Mouse (Mus musculus): Measurements from ENCODE around the gene Fam71e1.

Gene Fam71e1

DNA sequence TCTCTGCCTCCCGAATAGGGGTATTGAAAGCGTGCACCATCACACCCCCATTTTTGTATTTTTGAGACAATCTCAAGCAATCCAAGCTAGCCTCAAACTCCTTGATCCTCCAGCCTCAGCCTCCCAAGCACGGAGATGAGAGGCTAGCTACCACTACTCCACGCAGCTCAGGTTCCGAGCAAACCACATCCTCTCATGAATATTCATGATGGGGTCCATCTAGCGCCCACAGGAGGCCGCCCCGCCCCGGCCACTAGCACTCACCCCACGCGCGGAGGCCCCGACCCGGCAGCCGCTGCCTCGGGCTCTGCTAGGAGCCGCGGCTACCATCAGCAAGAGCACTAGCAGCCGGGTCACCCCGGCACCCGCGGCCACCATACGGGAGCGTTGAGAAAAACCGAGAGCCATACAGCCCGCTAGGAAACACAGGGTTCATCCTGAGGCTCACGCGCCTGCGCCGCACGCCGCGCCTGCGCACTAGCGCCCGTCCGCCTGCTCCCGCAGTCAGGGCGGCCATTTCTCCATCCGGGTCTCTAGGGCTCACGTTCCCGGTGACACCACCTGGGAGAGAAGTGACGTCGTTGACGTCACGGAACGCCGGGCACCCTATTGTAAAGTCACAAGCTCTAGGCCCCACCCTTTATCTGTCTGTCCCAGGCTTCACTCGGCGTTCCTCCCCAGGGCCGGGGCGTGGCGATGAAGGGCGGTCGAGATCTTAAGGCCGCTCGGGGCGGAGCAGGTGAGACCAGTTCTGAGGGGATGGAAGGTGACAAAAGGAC is at the start of gene Fam71e1, which contains the start of gene Emc10:
TSS of gene Fam71e1 (plus strand) at position 590 of the 779 bp plus-strand sequence.
TSS of gene Emc10 (minus strand) at position 538 of the 779 bp plus-strand sequence.
- in situ Hi-C loops (cut with MboI, MseI): no loop called here

DNA sequence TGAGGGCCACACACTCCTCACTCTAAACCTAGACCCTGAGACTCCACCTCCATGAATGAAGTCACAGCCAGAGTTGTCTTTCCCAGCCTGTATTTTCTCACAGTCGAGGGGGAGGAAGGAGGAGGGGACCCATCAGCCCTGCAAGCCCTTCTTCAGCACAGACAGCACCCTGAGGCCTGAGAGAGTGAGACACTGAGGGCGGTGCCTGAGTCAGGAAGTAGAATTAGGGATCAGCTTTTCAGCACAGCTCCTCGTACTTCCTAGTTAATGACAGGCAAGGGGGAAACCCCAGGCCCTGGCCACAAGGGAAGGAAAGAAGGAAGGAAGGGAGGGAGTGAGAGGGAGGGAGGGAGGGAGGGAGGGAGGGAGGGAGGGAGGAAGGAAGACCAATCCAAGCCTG is 43.1 kb upstream of the Fam71e1 start:
- in situ Hi-C loops (cut with MboI, MseI): no loop called here

DNA sequence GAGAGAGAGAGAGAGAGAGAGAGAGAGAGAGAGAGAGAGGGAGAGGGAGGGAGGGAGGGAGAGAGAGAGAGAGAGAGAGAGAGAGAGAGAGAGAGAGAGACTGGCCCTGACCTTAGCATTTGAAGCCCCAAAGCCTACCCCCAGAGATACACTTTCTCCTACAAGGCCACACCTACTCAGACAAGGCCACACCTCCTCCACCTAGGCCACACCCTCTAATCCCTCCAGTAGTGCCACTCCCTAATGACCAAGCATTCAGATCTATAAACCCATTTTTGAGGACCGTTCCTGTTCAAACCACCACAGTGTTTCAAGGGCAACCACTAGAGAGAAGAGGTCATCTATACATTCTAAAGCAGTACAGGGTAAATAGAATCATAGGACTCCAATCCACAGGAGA is 40.1 kb upstream of the Fam71e1 start:
- in situ Hi-C loops (cut with MboI, MseI): no loop called here

DNA sequence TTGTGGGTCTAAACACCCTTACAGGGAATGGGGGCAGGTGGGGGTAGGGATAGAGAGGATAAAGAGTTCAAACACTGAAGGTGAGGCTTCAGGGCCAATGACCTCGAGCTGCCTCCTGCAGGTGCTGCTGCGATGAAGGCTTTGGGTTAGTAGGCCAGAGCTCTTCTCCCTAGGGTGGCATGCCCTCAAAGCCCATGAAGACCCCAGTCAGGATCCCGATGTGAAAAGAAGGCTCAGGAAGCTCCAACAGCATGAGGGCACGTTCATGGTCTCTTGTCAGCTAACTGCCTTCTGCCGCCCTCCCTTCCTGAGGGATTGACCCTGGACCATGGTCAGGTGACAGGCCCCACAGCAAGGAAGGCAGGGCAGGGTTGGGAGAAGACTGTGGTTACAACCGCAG is 36.3 kb upstream of the Fam71e1 start:
- in situ Hi-C loops (cut with MboI, MseI): no loop called here

DNA sequence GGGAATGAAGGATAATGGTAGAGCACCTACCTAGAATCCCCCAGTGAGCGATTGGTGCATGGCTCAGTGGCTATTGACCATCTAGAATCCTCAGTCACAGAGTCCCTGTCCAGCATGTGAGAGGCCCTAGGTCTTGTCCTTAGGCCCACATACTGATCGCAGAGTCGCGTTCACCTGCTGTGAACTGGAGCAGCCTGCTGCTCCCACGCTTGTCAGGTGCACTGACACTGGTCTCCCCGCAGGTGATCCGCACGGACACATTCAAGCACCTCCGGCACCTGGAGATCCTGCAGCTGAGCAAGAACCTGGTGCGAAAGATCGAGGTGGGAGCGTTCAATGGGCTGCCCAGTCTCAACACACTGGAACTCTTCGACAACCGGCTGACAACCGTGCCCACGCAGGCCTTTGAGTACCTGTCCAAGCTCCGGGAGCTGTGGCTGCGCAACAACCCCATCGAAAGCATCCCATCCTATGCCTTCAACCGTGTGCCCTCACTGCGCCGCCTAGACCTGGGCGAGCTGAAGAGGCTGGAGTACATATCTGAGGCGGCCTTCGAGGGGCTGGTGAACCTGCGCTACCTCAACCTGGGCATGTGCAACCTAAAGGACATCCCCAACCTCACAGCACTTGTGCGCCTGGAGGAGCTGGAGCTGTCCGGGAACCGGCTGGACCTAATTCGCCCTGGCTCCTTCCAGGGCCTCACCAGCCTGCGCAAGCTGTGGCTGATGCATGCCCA is 35.4 kb upstream of the Fam71e1 start:
- in situ Hi-C loops (cut with MboI, MseI): no loop called here

DNA sequence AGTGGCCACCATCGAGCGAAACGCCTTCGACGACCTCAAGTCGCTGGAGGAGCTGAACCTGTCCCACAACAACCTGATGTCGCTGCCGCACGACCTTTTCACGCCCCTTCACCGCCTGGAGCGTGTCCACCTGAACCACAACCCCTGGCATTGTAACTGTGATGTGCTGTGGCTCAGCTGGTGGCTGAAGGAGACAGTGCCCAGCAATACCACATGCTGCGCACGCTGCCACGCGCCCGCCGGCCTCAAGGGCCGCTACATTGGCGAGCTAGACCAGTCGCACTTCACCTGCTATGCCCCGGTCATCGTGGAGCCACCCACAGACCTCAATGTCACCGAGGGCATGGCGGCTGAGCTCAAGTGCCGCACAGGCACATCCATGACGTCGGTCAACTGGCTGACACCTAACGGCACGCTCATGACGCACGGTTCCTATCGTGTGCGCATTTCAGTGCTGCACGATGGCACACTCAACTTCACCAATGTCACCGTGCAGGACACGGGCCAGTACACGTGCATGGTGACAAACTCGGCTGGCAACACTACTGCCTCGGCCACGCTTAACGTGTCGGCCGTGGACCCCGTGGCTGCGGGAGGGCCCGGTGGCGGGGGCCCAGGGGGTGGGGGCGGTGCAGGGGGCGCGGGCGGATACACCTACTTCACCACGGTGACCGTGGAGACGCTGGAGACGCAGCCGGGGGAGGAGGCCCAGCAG is 34.7 kb upstream of the Fam71e1 start:
- in situ Hi-C loops (cut with MboI, MseI): no loop called here

DNA sequence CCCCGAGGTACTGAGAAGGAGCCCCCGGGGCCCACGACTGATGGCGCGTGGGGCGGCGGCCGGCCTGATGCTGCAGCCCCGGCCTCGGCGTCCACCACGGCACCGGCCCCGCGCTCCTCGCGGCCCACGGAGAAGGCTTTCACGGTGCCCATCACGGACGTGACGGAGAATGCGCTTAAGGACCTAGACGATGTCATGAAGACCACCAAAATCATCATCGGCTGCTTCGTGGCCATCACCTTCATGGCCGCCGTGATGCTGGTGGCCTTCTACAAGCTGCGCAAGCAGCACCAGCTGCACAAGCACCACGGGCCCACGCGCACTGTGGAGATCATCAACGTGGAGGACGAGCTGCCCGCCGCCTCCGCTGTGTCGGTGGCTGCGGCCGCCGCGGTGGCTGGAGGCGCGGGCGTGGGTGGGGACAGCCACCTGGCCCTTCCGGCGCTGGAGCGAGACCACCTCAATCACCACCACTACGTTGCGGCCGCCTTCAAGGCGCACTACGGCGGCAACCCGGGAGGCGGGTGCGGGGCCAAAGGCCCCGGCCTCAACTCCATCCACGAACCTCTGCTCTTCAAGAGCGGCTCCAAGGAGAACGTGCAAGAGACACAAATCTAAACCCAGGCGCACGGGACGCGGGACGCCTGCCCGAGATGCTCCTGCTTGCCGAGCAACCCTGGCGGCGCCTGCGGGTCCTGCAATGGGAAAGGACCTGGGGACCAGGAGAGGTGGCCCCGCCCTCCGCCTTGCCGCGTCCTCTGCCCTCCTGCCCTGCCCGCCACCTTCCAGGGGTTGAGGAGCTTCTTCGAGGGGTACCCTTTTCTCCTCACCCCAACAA is 33.9 kb upstream of the Fam71e1 start:
- in situ Hi-C loops (cut with MboI, MseI): no loop called here

DNA sequence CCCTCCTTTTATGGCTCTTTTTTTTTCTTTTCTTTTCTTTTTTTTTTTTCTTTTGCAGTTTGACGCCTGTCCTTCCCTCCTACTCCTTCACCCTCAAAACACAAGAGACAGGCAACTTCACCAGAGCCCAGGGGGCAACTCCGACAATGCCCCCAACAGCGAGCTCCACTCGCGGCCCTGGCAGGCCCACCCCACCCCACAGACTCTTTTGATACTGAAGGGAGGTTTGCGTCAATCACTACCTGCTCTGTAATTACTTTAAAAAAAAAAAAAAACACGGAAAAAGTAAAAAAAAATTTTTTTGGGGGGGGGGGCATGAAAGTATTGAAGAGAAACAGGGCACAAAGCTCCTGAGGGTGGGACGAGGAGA is 33.3 kb upstream of the Fam71e1 start:
- in situ Hi-C loops (cut with MboI, MseI): no loop called here

DNA sequence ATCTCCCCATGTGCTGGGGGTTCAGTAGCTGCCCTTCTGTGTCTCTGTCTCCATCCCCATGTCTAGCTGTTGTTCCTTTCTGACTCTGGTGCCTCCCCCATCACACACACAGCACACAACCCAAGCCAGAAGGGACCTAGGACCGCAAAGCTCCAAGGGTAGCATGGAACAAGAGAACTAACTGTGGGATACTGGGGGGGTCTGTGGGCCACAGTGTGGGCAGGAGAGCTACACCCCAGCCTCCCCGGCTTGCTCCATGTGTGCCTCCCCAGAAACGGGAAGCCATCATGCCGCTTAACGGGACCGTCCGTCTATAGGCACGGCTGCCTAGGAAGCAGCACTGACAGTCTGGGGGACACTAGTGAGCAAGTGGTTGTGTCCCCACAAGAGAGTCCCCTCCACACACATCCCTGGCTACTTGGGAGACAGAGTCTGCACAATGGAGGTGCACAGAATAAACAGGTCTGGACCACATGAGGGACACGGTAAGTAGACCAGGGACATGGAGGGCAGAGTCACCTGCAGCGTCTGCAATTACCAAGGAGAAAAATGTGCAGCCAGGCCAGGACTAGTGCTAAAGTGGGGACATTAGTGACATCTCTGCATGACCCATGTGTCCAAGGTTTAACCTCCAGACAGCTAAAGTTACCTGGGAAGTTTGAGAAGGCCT is 32.7 kb upstream of the Fam71e1 start:
- in situ Hi-C loops (cut with MboI, MseI): no loop called here

DNA sequence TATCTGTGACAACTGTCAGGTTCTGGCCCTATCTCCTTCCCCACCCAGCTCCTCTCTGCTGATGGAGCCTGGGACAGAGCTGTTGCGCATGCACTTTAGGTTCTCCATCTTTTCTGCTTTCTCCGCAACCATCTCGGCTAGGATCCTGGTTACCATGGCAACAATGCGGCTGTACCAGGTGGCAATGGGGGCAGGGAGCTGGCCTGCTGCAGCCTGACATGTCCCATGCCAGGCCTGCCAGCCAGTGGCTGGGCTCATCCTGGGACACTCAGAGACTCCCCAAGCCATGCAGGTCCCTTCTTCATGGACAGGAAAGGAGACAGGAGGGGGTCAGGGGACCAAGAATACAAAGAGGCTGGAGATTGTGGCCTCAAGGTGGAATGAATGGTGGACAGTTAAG is 31.9 kb upstream of the Fam71e1 start:
- in situ Hi-C loops (cut with MboI, MseI): no loop called here

DNA sequence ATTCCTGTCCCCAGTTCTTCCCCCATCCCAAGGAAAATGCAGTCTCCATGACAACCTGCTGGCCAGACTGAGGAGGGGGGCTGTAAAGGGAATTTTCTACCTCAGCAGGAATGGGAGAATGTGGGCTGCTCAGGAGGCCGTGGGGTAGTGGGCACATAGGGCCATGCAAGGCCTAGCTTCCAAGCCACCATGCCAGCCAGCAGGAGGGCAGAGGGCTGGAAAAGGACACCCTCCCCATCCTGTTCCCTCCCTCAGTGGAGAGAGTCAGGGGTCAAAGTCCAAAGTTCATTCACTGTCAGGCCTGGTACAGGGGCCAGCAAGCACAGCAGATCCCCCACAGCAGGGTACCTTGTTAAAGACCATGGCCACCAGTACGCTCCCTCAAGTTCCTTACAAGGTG is 31.3 kb upstream of the Fam71e1 start, which contains the start of gene Aspdh:
TSS of gene Aspdh (plus strand) at position 281 of the 400 bp plus-strand sequence.
- in situ Hi-C loops (cut with MboI, MseI): no loop called here

DNA sequence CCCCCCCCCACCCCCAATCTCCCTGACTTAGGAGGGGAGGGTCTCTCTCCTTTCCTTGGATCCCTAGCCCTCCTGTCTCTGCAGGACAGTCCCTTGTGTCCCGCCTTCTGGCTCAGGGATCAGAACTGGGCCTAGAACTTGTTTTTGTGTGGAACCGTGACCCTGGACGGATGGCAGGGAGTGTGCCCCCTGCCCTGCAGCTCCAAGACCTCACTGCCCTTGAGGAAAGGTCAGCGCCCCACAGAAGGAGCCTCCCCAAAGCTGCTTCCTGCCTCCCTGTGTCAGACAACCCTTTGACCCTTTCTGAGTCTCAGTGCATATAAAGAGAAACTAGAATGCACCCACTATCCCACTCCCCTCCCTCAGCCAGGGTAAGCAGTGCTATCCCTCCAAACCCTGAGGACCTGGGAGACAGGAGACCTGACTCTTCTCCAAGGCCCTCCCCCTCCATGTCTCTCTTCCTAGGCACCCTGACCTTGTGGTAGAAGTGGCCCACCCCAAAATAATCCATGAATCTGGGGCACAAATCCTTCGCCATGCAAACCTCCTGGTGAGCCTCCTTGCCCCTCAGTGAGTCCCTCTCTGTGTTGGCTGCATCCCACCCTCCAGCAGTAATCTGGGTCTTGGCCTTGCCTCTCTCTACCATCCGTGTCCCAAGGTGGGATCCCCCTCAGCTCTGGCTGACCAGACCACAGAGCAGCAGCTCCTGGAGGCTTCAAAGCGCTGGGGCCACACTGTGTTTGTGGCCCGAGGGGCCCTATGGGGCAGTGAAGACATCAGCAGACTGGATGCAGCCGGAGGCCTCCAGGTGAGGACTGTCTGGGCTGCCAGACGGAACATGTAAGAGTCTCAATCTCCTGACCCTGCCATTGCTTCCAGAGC is 30.1 kb upstream of the Fam71e1 start:
- in situ Hi-C loops (cut with MboI, MseI): no loop called here

DNA sequence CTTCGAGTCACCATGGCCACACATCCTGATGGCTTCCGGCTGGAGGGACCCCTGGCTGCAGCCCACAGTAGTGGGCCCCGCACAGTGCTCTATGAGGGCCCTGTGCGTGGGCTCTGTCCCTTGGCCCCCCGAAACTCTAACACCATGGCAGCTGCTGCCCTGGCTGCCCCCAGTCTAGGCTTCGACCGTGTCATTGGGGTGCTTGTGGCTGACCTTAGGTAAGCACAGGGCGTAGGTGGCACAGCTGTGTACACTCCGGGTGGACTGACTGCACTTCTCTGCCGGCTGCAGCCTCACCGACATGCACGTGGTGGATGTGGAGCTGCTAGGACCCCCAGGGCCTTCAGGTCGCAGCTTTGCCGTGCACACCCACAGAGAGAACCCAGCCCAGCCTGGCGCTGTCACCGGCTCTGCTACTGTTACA is 29.5 kb upstream of the Fam71e1 start:
- in situ Hi-C loops (cut with MboI, MseI): no loop called here

DNA sequence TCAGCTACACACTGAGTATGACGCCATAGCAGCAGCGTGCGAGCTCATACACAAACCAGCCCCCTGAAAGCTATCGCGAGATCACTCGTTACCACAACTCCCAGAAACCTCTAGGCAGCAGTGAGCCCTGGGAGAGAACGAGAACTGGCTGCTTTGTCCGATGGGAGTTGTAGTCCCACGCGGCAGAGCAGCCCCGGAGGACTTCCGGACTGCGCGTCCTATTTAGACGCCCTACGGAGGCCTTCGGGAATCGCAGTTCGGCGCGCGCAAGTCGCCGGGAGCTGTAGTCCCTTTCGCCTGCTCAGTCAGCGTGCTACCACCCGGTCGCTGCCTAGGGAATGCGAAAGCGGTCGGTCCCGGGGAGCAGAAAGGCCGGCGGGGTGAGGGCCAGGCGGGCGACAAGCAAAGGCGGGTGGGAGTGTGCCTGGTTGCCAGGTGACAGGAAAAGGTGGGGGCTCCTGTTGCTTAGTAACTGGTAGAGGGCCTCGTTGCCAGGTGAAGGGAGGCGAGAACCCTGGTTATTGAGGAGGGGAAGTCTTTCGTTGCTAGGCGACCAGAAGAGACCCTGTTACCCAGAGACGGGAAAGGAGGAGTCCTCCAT is 28.5 kb upstream of the Fam71e1 start, which contains the start of gene Josd2:
TSS of gene Josd2 (plus strand) at position 170 of the 601 bp plus-strand sequence.
- in situ Hi-C loops (cut with MboI, MseI): no loop called here

DNA sequence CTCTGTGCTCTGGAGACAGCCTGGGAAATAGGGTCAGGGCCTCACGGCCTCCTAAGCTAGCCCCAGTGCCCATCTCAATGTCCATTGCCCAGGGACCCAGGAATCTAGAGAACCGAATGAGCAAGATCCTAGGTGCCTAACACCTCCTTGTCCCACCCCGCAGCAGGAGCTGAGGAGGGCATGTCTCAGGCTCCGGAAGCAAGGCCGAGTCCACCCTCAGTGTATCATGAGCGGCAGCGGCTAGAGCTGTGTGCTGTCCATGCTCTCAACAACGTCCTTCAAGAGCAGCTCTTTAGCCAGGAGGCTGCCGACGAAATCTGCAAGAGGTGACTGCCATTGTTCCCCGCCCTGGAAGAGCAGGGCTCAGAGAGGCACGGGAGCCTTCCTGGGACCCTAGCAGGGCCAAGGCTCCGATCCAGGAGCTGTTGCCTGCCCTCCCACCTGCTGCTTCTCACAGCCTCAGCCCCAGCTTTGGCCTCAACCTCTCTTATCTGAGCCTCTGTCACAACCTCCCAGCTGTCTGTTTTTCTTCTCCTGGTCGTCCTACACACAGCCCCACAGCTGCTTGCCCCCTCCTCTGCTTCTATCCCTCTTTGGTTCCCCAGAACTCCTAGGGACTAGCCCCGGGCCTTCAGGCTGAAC is 27.6 kb upstream of the Fam71e1 start:
- in situ Hi-C loops (cut with MboI, MseI): no loop called here

DNA sequence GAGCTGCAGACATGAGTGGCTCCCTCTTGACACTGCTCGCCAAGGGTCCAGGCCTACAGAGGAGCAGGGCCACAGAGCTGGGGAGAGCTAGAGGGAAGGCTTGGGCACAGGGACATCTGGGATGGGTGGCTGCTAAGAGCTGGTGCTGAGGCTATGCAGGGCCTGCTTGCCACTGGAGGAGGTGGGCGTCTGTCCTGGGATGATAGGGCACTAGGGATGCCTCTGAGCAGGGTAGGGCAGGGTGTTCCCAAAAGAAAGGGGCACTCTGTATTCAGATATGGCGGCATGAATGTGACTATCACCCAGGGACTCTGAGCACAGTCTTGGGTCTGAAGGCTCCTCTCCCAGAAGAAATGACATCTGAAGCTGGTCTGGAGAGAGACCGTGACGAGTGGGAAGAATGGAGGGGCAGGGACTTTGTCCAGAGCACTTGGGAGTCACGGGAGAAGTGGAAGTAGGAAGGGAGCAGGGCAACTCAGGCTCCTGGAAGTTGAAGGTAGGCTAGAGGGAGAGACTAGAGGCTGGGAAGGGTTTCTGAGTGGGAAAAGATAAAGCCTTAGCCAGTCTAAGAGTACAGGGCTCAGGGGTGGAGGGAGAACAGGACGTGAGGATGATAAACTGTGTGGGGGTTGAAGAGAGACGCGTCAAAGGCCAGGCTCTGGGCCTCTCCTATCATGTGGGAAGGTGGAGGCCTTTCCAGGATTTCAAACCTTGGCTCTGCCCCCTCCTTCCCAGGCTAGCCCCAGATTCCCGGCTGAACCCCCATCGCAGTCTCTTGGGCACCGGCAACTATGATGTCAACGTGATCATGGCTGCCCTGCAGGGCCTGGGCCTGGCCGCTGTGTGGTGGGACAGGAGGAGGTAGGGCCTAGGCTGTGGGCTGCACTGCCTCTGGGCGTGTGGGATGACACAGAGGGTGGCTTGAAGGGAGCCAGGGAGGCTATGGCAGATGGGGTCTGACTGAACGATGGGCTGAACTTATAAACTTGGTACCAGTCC is 26.4 kb upstream of the Fam71e1 start:
- in situ Hi-C loops (cut with MboI, MseI): no loop called here

Data from regulatory T cell (primary cell).